ENCODE assay signal across 8 mouse cellular contexts in genomic region chr5:149635556-149635955, GRCm38 (mm10). TPM values are rescaled to one million over a fixed set of nuclear protein-coding genes. Genes with fewer than 3 reads are reported as not detected.
DNase-seq lines count a peak whose midpoint lies in the region; ATAC-seq and TF ChIP-seq lines count a peak whose summit lies in the region.

No protein-coding gene starts in this region.

- H3K4me3 ChIP-seq in left cerebral cortex, adult 2 months, result peak overlapping the region; percentile 83
- peak overlapping the region; percentile 89 for H3K4me3 ChIP-seq in bone marrow, adult 2 months (replicated peaks; ENCODE audit: control insufficient read depth, low read depth, low read length)
- H3K4me3 ChIP-seq in neural tube, embryonic 15.5 days (replicated peaks), result peak overlapping the region; percentile 66

- peak; percentile 6 for ATAC-seq in granulocyte monocyte progenitor cell, adult 5-6 weeks (replicated peaks; ENCODE audit: poor library complexity, severe bottlenecking)
- ATAC-seq in neural tube, embryonic 15.5 days (ENCODE audit: low FRiP score), result peak; percentile 9

- H3K9me3 ChIP-seq in neural tube, embryonic 15.5 days (replicated peaks), result no peaks in the 10 kb centered on the region

- DNase-seq in left cerebral cortex, adult 2 months (ENCODE audit: extremely low spot score in 1 of 2, low spot score in 2 of 2), result no peak
- DNase-seq in left cerebral cortex, postnatal 36 days (ENCODE audit: low spot score in 2 of 2), result no peak
- DNase-seq in liver, result peak; percentile 45
- no peak for DNase-seq in thymus, adult 18-20 months
- no peak for DNase-seq in cerebellum, postnatal 14 days

- no peak for TF ChIP-seq CTCF in left cerebral cortex, adult 2 months (IDR thresholded peaks at IDR 0.05)
- TF ChIP-seq CTCF in bone marrow, adult 2 months (IDR thresholded peaks at IDR 0.05; ENCODE audit: control insufficient read depth, insufficient read depth, low read length), result no peak

- intact Hi-C loops in left cerebral cortex, adult 2 months (cut with DNase I), result loop anchor here (2.0 kb wide), 1 partner anchor 99 kb away; no protein-coding TSS in a partner anchor
- intact Hi-C loops in left cerebral cortex, postnatal 36 days (cut with DNase I), result loop anchor here (5.0 kb wide), 3 partner anchors 42 to 453 kb away; partner anchors contain the start of genes B3glct, Hmgb1 and Uspl1

- peak overlapping the region; percentile 77 for H3K9ac ChIP-seq in neural tube, embryonic 15.5 days (replicated peaks)

- peaks cover 25% of the 10 kb centered on the region for H3K36me3 ChIP-seq in neural tube, embryonic 15.5 days

- under 1% methylated on average over 24 of the region's 24 CpGs for WGBS in bone marrow, adult 2 months
- WGBS in neural tube, embryonic 15.5 days, result under 1% methylated on average over 24 of the region's 24 CpGs

- no peaks in the 10 kb centered on the region for H3K4me1 ChIP-seq in bone marrow, adult 2 months (ENCODE audit: control insufficient read depth, insufficient read depth, low read length)
- peaks cover 28% of the 10 kb centered on the region for H3K4me1 ChIP-seq in neural tube, embryonic 15.5 days

- no peaks in the 10 kb centered on the region for H3K27me3 ChIP-seq in neural tube, embryonic 15.5 days (replicated peaks)

- peak overlapping the region; percentile 97 for H3K27ac ChIP-seq in left cerebral cortex, adult 2 months
- peak overlapping the region; percentile 48; the same call in 1 of the 2 replicates for H3K27ac ChIP-seq in bone marrow, adult 2 months (ENCODE audit: control insufficient read depth, insufficient read depth, low read depth, low read length, poor library complexity)
- peak overlapping the region; percentile 90 for H3K27ac ChIP-seq in neural tube, embryonic 15.5 days (replicated peaks)

- H3K4me2 ChIP-seq in neural tube, embryonic 15.5 days, result peak overlapping the region; percentile 81

- TF ChIP-seq POLR2A in bone marrow, adult 2 months (IDR thresholded peaks at IDR 0.05; ENCODE audit: borderline replicate concordance, control insufficient read depth, low read depth, low read length), result no peak

RNA-seq across cellular contexts. Expression of gene Hsph1, which starts 0.6 kb away (rescaled TPM):
- total RNA-seq in left cerebral cortex, adult 2 months (2021), result 100 to 1,000 TPM; 373 to 381 TPM
- 100 to 1,000 TPM; 322 to 355 TPM for total RNA-seq in left cerebral cortex, postnatal 36 days (2021)
- polyA plus RNA-seq in bone marrow, adult 2 months (2011; ENCODE audit: insufficient read depth, insufficient read length, low replicate concordance, missing spikeins), result 19.9 and 27.3 TPM in 2 replicates
- 44.5 and 46.7 TPM in 2 replicates for total RNA-seq in granulocyte monocyte progenitor cell, adult 5-6 weeks (2014; fragmentation: Nextera tagmentation)
- 27.7 and 42.5 TPM in 2 replicates for total RNA-seq in granulocyte monocyte progenitor cell, adult 5-6 weeks (2017)
- polyA plus RNA-seq in neural tube, embryonic 15.5 days (2015; fragmentation: Nextera tagmentation; extraction: Ambion mirVana), result 94.9 and 96.7 TPM in 2 replicates

RNA-seq across cellular contexts. Expression of gene B3glct, which starts 42.5 kb away (rescaled TPM):
- total RNA-seq in left cerebral cortex, adult 2 months (2021), result 10 to 100 TPM; 14.0 to 15.1 TPM
- 10 to 100 TPM; 13.5 to 14.7 TPM for total RNA-seq in left cerebral cortex, postnatal 36 days (2021)
- 2.5 and 6.0 TPM in 2 replicates for polyA plus RNA-seq in bone marrow, adult 2 months (2011; ENCODE audit: insufficient read depth, insufficient read length, low replicate concordance, missing spikeins)
- total RNA-seq in granulocyte monocyte progenitor cell, adult 5-6 weeks (2014; fragmentation: Nextera tagmentation), result 10.4 and 14.2 TPM in 2 replicates
- total RNA-seq in granulocyte monocyte progenitor cell, adult 5-6 weeks (2017), result 4.8 and 10.1 TPM in 2 replicates
- 13.9 and 14.6 TPM in 2 replicates for polyA plus RNA-seq in neural tube, embryonic 15.5 days (2015; fragmentation: Nextera tagmentation; extraction: Ambion mirVana)

Comparison
In these comparisons a context has a peak if more than half of its experiments do, and no peak if none do; other contexts are left out.
1. RNA of gene Hsph1, which starts 0.6 kb away (total RNA-seq): 373 to 381 TPM in left cerebral cortex, adult 2 months and 322 to 355 TPM in left cerebral cortex, postnatal 36 days; 27.7 to 46.7 TPM in granulocyte monocyte progenitor cell, adult 5-6 weeks; every median in the first group is over 4 times any median in the second.
2. Peak in every context shown above with its lines, with median percentiles within 50 percentile points of each other: H3K27ac ChIP-seq and H3K4me3 ChIP-seq.